Mouse (Mus musculus) bone marrow, adult 2 months (tissue): ENCODE data around the gene Esrrg.

Experiments used
- CTCF ChIP-seq: fragments of 200-500 bp; IDR thresholded peaks from 2 replicates; pipeline ENCODE4 v1.5.1; 2011; ENCODE audit warnings: low read length, control low read depth; ENCODE audit not compliant: control insufficient read depth, insufficient read depth
- POLR2A ChIP-seq: fragments of 200-500 bp; IDR thresholded peaks from 2 replicates; pipeline ENCODE4 v1.6.1; 2011; ENCODE audit warnings: low read depth, mild to moderate bottlenecking, control low read depth, low read length, borderline replicate concordance; ENCODE audit not compliant: control insufficient read depth

DNA sequence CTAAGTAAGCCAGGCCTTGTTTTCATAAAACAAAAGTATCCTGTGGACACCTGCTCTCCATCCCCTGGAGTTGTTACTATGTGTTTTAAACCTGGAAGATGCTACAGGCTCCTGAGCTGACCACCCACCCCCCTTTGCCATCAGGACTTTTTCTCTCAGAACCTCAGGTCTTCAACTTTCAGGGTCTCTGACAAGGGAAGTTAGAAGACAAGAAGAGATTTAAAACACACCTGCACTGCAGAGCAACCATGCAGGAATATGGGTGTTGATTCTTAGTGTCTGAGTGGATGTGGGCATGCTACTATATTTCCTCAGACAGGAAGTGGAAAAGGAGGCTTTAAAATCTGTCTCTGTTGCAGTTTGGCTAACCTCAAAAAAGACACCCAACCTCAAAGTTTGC is 98.6 kb downstream of the Esrrg start:
- TF ChIP-seq CTCF: no peak
- no peak for TF ChIP-seq POLR2A
